Mouse (Mus musculus): ENCODE data around the gene Kmt2e.

GRCm38 (mm10) chr5:23524621-23525020, 90.4 kb downstream of the Kmt2e start:
- no peak for TF ChIP-seq EP300 (IDR thresholded peaks at IDR 0.05; ENCODE audit: low read depth)
- no peak for TF ChIP-seq CTCF (IDR thresholded peaks at IDR 0.05; ENCODE audit: low read depth)
